Mouse (Mus musculus) C2C12 (cell line): ENCODE results near the gene Ssh3. TPM values are rescaled to one million over a fixed set of nuclear protein-coding genes. Genes with fewer than 3 reads are reported as not detected.
A peak's percentile ranks its signal among the peaks of the same experiment; 100 is the strongest.

ENCODE experiments used
- H3K27me3 ChIP-seq: one replicate; pipeline ENCODE4 v1.6.1; 2011; ENCODE audit not compliant: control insufficient read depth, insufficient read depth, insufficient read length
- H3K36me3 ChIP-seq: one replicate; pipeline ENCODE4 v1.6.1; 2011; ENCODE audit not compliant: control insufficient read depth, insufficient read depth
- H3K4me3 ChIP-seq: one replicate; pipeline ENCODE4 v1.5.1; 2011; ENCODE audit warnings: mild to moderate bottlenecking, control low read depth; ENCODE audit not compliant: poor library complexity, insufficient read depth, severe bottlenecking
- H3K79me2 ChIP-seq: one replicate; pipeline ENCODE4 v1.6.1; 2011; ENCODE audit not compliant: control insufficient read depth, insufficient read depth
- H3K79me3 ChIP-seq: one replicate; pipeline ENCODE4 v1.6.1; 2011; ENCODE audit warnings: low read depth, control low read depth
- H3ac ChIP-seq: one replicate; pipeline ENCODE3; 2011; ENCODE audit warnings: low read depth; ENCODE audit not compliant: control insufficient read depth, insufficient read length
- CEBPB ChIP-seq: IDR thresholded peaks from one replicate; pipeline ENCODE4 v1.6.1; 2011; ENCODE audit warnings: low read depth, mild to moderate bottlenecking, control low read depth, moderate library complexity
- CTCF ChIP-seq: IDR thresholded peaks from one replicate; pipeline ENCODE4 v1.5.1; 2011; ENCODE audit not compliant: control insufficient read depth, insufficient read depth, insufficient read length
- FOSL1 ChIP-seq: IDR thresholded peaks from one replicate; pipeline ENCODE4 v1.8.0; 2011; ENCODE audit warnings: mild to moderate bottlenecking, low read length; ENCODE audit not compliant: poor library complexity, insufficient read depth, severe bottlenecking
- MAX ChIP-seq: IDR thresholded peaks from one replicate; pipeline ENCODE4 v1.6.1; 2011; ENCODE audit warnings: mild to moderate bottlenecking, control low read depth
- MYOD1 ChIP-seq: IDR thresholded peaks from one replicate; pipeline ENCODE4 v1.6.1; 2011; ENCODE audit warnings: low read depth; ENCODE audit not compliant: control insufficient read depth, insufficient read length
- MYOG ChIP-seq: IDR thresholded peaks from one replicate; pipeline ENCODE4 v1.6.1; 2011; ENCODE audit not compliant: control insufficient read depth, insufficient read length; ENCODE audit errors: extremely low read depth
- USF1 ChIP-seq: IDR thresholded peaks from one replicate; pipeline ENCODE4 v1.6.1; 2011; ENCODE audit warnings: low read depth, mild to moderate bottlenecking, control low read depth, moderate library complexity
- polyA plus RNA-seq: library from polyadenylated mRNA; unstranded; fragments of >200 nt; fragmentation: generic; extraction: Trizol; gene quantifications from one replicate; pipeline ENCODE4 v1.2.1, GENCODE M21; 2012; ENCODE audit warnings: missing spikeins

The Ssh3 gene
- polyA plus RNA-seq, 1 experiment, result 0.34 TPM

DNA sequence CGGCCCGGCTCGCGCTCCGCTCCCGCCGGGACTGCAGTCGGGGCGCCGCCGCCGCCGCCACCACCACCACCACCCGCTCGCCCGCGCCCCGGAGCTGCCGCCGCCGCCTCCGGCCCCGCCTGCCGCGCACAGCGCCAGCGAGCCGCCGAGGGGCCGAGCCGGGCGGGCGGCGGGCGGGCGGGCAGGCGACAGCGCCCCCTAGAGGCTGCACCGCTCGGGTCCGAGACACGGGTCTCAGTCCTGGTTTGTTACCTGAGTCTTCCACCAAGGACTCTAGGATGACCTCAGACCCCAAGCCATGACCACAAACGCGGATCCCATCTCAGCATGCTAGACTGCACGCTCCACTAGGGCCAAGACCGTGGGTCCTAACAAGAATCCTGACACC is 37.2 kb upstream of the Ssh3 start, which contains the start of gene Grk2:
Gene Grk2 (minus strand): TSS at position 33 of the 388 bp plus-strand sequence.
- TF ChIP-seq CTCF, result peak; percentile 92
- no peak for TF ChIP-seq MAX
- H3K36me3 ChIP-seq, result peaks cover 3% of the 10 kb centered on the region
- peaks cover 47% of the 10 kb centered on the region for H3K79me2 ChIP-seq
- peak within 1 kb of the TSS; percentile 87 for H3ac ChIP-seq
- H3K79me3 ChIP-seq, result peaks cover 34% of the 10 kb centered on the region
- H3K4me3 ChIP-seq, result peak within 1 kb of the TSS; percentile 65
- H3K27me3 ChIP-seq, result no peaks in the 10 kb centered on the region

DNA sequence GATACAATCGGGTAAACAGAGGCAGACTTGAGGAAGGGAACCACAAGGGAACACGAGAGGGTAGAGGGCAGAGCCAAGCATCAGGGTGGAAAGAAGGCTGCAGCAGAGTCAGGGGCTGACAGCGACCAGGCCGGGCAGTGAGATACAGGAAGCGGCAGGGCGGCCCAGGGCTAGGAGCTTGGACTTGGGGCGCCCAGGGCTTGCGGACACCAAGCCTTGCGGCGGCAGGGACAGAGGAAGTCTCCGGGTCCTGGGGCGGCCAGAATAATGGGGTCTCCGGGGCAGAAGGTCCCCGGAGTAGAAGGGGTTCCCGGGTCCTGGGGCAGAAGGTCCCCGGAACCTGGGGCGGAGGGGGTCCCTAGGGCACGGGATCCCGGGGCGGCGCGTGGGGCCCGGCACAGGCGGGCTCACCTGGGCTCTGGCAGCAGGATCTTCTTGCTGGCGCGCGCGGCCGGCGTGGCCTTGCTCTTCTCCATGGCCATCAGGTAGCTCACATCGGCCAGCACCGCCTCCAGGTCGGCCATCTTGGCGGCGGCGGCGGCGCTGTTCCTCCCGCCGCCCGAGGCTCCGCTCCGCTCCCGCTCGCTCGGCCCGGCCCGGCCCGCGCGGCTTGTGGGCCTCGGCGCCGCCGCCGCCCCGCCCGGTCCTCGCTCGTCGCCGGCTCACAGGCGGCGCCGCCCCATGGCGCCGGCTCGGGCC is 36.7 kb upstream of the Ssh3 start:
- Histone ChIP-seq H3K27me3 (no peaks in the 10 kb centered on the region), H3K4me3 (peak overlapping the region; percentile 65), H3ac (peak overlapping the region; percentile 87), H3K79me3 (peaks cover 38% of the 10 kb centered on the region), H3K79me2 (peaks cover 52% of the 10 kb centered on the region), H3K36me3 (peaks cover 3% of the 10 kb centered on the region)
- no peak for TF ChIP-seq CTCF
- no peak for TF ChIP-seq MYOD1
- TF ChIP-seq FOSL1, result no peak
- TF ChIP-seq USF1, result no peak
- no peak for TF ChIP-seq MAX
- no peak for TF ChIP-seq CEBPB
- no peak for TF ChIP-seq MYOG

DNA sequence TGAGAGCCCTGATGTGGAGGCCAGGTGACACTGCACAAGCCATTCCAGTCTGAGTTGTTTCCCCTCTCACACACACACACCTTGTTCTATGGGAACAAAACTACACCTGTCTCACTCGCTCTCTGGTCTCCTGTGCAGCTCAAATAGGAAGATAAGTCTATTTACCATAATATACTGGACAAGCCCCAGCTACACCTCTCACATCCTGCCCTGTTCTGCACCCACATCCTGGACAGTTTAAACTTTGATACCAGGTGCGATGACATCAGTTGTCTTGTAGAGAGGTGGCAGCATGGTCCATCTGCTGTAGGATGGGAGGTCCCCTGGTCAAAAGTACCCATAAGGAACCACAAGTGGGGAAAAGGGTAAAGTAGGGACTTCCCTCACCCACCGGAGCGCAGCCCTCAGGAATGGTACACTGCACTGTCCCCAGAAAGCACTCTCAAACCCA is 35.9 kb upstream of the Ssh3 start:
- Histone ChIP-seq H3K36me3 (peaks cover 3% of the 10 kb centered on the region), H3K27me3 (no peaks in the 10 kb centered on the region), H3K4me3 (peak overlapping the region; percentile 65), H3ac (peak overlapping the region; percentile 25), H3K79me3 (peaks cover 42% of the 10 kb centered on the region), H3K79me2 (peaks cover 60% of the 10 kb centered on the region)
- TF ChIP-seq MYOD1 (no peak), CTCF (no peak), FOSL1 (no peak), MYOG (no peak), MAX (no peak), CEBPB (no peak), USF1 (no peak)

DNA sequence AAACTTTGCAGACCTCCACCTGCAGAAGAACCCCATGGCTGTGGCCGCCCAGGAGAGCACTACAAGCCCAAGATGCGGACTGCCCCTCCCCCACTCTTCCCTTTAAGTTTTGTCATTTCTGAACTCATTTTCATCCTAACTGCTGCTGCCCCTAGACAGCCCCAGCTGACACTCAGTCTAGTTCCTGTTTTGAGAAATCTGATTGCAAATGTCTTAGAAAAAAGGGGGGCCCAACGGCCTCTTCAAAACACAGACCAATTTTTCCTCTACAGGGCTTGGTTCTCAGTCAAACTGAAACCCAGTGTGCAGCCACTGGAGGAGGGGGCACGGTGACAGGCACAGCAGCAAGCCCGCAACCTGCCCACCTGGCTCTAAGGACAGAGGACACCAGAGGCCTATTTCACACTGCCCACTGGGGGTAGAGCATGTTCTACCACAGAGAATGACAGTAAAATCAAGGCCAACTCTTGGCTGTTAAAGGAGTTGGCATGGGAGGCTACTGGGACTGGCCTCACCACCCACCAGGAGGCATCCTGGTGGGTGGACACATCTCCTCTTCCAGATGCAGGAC is 35.4 kb upstream of the Ssh3 start:
- Histone ChIP-seq H3K79me3 (peaks cover 42% of the 10 kb centered on the region), H3ac (no peak overlapping the region), H3K36me3 (peaks cover 3% of the 10 kb centered on the region), H3K4me3 (peak overlapping the region; percentile 65), H3K27me3 (no peaks in the 10 kb centered on the region), H3K79me2 (peaks cover 65% of the 10 kb centered on the region)
- TF ChIP-seq MYOD1, result no peak
- no peak for TF ChIP-seq FOSL1
- TF ChIP-seq CTCF, result no peak

DNA sequence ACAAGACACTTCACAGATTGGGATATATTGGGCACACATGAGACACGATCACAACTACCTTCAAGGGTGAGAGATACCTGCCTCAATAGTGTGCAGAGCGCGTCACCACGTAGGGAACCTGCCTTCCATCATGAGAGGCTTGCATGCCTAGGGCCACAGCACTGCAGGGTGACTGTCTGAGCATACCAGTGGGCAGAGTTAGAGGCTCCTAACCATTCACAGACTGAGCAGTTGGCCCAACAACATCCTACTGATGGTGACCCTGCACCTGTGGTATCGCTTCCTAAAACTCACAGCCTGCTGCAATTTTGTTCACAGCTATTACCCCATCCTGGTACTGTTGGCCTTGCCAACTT is 34.6 kb upstream of the Ssh3 start:
- no peak for TF ChIP-seq MYOG
- TF ChIP-seq MYOD1, result no peak
- no peak for TF ChIP-seq USF1
- no peak for TF ChIP-seq CEBPB
- TF ChIP-seq MAX, result no peak
- TF ChIP-seq CTCF, result no peak
- TF ChIP-seq FOSL1, result no peak
- Histone ChIP-seq H3K27me3 (no peaks in the 10 kb centered on the region), H3ac (no peak overlapping the region), H3K4me3 (no peak overlapping the region), H3K36me3 (peaks cover 3% of the 10 kb centered on the region), H3K79me3 (peaks cover 48% of the 10 kb centered on the region), H3K79me2 (peaks cover 72% of the 10 kb centered on the region)

DNA sequence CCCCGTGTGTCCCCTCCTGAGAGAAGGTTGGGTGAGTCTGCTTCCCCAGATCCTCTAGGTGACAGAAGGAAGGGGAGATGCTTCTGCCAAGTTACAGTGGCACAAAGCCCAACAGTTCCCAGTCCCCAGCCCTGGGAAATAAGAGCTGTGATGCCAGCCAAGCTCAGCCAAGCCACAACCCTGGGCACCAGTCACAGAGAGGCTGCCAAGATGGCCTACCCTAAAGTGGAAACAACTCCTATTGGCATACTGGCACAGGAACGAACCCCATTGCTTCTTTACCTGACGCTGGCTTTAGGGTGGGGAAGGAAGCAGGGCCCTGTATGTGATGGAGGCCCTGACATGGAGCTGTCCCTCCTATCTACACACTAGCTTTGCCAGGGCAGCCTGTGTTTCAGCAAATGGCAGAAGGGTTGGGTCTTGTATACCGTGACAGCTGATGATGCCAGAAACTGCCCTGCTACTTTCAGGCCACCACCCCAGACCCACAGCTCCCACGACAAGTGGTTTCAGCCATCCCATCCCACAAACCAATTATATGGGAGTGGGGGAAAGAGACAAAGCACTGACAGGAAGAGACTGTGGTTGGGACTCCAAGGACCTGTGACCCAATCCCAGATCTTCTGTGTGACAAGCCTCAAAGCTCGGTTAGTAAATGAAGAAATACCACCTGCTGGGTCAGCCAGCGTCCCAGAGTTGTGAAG is 34.1 kb upstream of the Ssh3 start:
- peaks cover 3% of the 10 kb centered on the region for H3K36me3 ChIP-seq
- H3K79me3 ChIP-seq, result peaks cover 52% of the 10 kb centered on the region
- H3K79me2 ChIP-seq, result peaks cover 78% of the 10 kb centered on the region
- no peak for TF ChIP-seq CEBPB
- TF ChIP-seq MYOG, result no peak
- TF ChIP-seq MYOD1, result no peak
- TF ChIP-seq MAX, result no peak
- no peak for TF ChIP-seq USF1
- TF ChIP-seq CTCF, result no peak
- no peak overlapping the region for H3ac ChIP-seq
- no peaks in the 10 kb centered on the region for H3K27me3 ChIP-seq
- no peak overlapping the region for H3K4me3 ChIP-seq
